Mouse (Mus musculus): ENCODE results near the gene Col25a1. TPM values are rescaled to one million over a fixed set of nuclear protein-coding genes. Genes with fewer than 3 reads are reported as not detected.

Col25a1 gene
- polyA plus RNA-seq, 1 experiment: 0.06 TPM

GRCm38 (mm10) chr3:130614444-130614843 lies 483.1 kb downstream of the Col25a1 start:
- no peak for TF ChIP-seq CTCF (conservative IDR thresholded peaks at IDR 0.05; ENCODE audit: insufficient read depth, insufficient read length, low read depth, low read length)
- no peak for TF ChIP-seq POLR2A (IDR thresholded peaks at IDR 0.05; ENCODE audit: low read depth, low read length)
- no peak overlapping the region for H3K27ac ChIP-seq (ENCODE audit: insufficient read depth, low read depth, low read length)
- H3K4me3 ChIP-seq (ENCODE audit: insufficient read depth, low read depth, low read length): no peak overlapping the region
- H3K36me3 ChIP-seq (ENCODE audit: control insufficient read depth, insufficient read depth, low read length): no peaks in the 10 kb centered on the region
- H3K27me3 ChIP-seq (replicated peaks; ENCODE audit: control insufficient read depth, insufficient read depth, low read length): no peaks in the 10 kb centered on the region
- no peaks in the 10 kb centered on the region for H3K4me1 ChIP-seq (ENCODE audit: control insufficient read depth, insufficient read depth, low read length)
- no peak for DNase-seq
- WGBS: 87% methylated on average over 9 of the region's 9 CpGs

GRCm38 (mm10) chr3:130615625-130616024 lies 484.3 kb downstream of the Col25a1 start:
- DNase-seq: no peak
- Histone ChIP-seq H3K27ac (ENCODE audit: insufficient read depth, low read depth, low read length) (no peak overlapping the region), H3K4me3 (ENCODE audit: insufficient read depth, low read depth, low read length) (no peak overlapping the region), H3K36me3 (ENCODE audit: control insufficient read depth, insufficient read depth, low read length) (no peaks in the 10 kb centered on the region), H3K27me3 (replicated peaks; ENCODE audit: control insufficient read depth, insufficient read depth, low read length) (no peaks in the 10 kb centered on the region), H3K4me1 (ENCODE audit: control insufficient read depth, insufficient read depth, low read length) (no peaks in the 10 kb centered on the region)
- TF ChIP-seq POLR2A (IDR thresholded peaks at IDR 0.05; ENCODE audit: low read depth, low read length) (no peak), CTCF (conservative IDR thresholded peaks at IDR 0.05; ENCODE audit: insufficient read depth, insufficient read length, low read depth, low read length) (no peak)
- 49% methylated on average over 8 of the region's 8 CpGs for WGBS

- Histone ChIP-seq H3K4me3 (ENCODE audit: insufficient read depth, low read depth, low read length) (peak within 1 kb of the TSS; percentile 23; the same call in 1 of the 2 replicates), H3K36me3 (ENCODE audit: control insufficient read depth, insufficient read depth, low read length) (no peaks in the 10 kb centered on the region), H3K27me3 (replicated peaks; ENCODE audit: control insufficient read depth, insufficient read depth, low read length) (no peaks in the 10 kb centered on the region), H3K27ac (ENCODE audit: insufficient read depth, low read depth, low read length) (no peak within 1 kb of the TSS), H3K4me1 (ENCODE audit: control insufficient read depth, insufficient read depth, low read length) (no peaks in the 10 kb centered on the region)
- no peak for TF ChIP-seq POLR2A (IDR thresholded peaks at IDR 0.05; ENCODE audit: low read depth, low read length)
- no peak for TF ChIP-seq CTCF (conservative IDR thresholded peaks at IDR 0.05; ENCODE audit: insufficient read depth, insufficient read length, low read depth, low read length)
- 4% methylated on average over 10 of the region's 10 CpGs for WGBS
- peak; percentile 88 for DNase-seq
Measured at GRCm38 (mm10) chr3:130617439-130617898, 486.2 kb downstream of the Col25a1 start, which contains the start of gene Etnppl. Gene Etnppl (plus strand): TSS chr3:130617448.

DNA sequence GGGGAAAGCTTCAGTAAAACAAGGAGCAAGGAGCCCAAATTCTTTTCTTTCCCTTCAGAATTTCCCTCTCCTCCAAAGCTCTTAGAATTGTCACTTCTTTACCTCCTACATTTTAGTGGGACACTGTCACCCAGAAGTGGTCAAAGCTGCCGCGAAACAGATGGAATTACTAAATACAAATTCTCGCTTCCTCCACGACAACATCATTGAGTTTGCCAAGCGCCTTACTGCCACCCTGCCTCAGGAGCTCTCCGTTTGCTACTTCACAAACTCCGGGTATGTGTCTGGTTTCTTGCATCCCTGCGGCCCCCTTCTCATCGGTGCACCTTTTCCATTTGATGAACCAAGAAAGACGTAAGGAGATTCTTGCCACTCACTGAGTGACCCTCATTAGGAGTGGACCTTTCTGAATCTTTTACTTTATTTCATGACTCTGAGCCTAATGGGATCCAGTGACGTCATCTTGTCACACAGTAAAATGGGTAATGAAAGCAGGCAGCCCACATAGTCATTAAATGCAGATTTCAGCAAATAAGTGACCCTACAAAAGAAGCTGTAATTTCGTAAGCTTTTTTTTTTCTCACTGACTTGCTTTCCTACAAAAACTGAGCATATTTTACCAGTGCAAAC lies 489.3 kb downstream of the Col25a1 start:
- Histone ChIP-seq H3K36me3 (ENCODE audit: control insufficient read depth, insufficient read depth, low read length) (no peaks in the 10 kb centered on the region), H3K4me1 (ENCODE audit: control insufficient read depth, insufficient read depth, low read length) (no peaks in the 10 kb centered on the region), H3K27ac (ENCODE audit: insufficient read depth, low read depth, low read length) (no peak overlapping the region), H3K4me3 (ENCODE audit: insufficient read depth, low read depth, low read length) (no peak overlapping the region), H3K27me3 (replicated peaks; ENCODE audit: control insufficient read depth, insufficient read depth, low read length) (no peaks in the 10 kb centered on the region)
- WGBS: 75% methylated on average over 12 of the region's 12 CpGs
- TF ChIP-seq POLR2A (IDR thresholded peaks at IDR 0.05; ENCODE audit: low read depth, low read length) (no peak), CTCF (conservative IDR thresholded peaks at IDR 0.05; ENCODE audit: insufficient read depth, insufficient read length, low read depth, low read length) (no peak)
- no peak for DNase-seq

- WGBS: 95% methylated on average over 5 of the region's 5 CpGs
- Histone ChIP-seq H3K4me3 (ENCODE audit: insufficient read depth, low read depth, low read length) (no peak overlapping the region), H3K27me3 (replicated peaks; ENCODE audit: control insufficient read depth, insufficient read depth, low read length) (no peaks in the 10 kb centered on the region), H3K27ac (ENCODE audit: insufficient read depth, low read depth, low read length) (no peak overlapping the region), H3K4me1 (ENCODE audit: control insufficient read depth, insufficient read depth, low read length) (no peaks in the 10 kb centered on the region), H3K36me3 (ENCODE audit: control insufficient read depth, insufficient read depth, low read length) (no peaks in the 10 kb centered on the region)
- no peak for DNase-seq
- TF ChIP-seq CTCF (conservative IDR thresholded peaks at IDR 0.05; ENCODE audit: insufficient read depth, insufficient read length, low read depth, low read length) (no peak), POLR2A (IDR thresholded peaks at IDR 0.05; ENCODE audit: low read depth, low read length) (no peak)
Measured at GRCm38 (mm10) chr3:130628358-130628757, 497.1 kb downstream of the Col25a1 start.

GRCm38 (mm10) chr3:130633859-130634258 lies 502.6 kb downstream of the Col25a1 start:
- no peaks in the 10 kb centered on the region for H3K36me3 ChIP-seq (ENCODE audit: control insufficient read depth, insufficient read depth, low read length)
- TF ChIP-seq POLR2A (IDR thresholded peaks at IDR 0.05; ENCODE audit: low read depth, low read length): no peak
- no peak; the same call in 1 of the 2 replicates for TF ChIP-seq CTCF (conservative IDR thresholded peaks at IDR 0.05; ENCODE audit: insufficient read depth, insufficient read length, low read depth, low read length)
- H3K27me3 ChIP-seq (replicated peaks; ENCODE audit: control insufficient read depth, insufficient read depth, low read length): no peaks in the 10 kb centered on the region
- H3K4me1 ChIP-seq (ENCODE audit: control insufficient read depth, insufficient read depth, low read length): no peaks in the 10 kb centered on the region
- 48% methylated on average over 5 of the region's 5 CpGs for WGBS
- H3K27ac ChIP-seq (ENCODE audit: insufficient read depth, low read depth, low read length): no peak overlapping the region
- no peak overlapping the region for H3K4me3 ChIP-seq (ENCODE audit: insufficient read depth, low read depth, low read length)
- DNase-seq: no peak

- Histone ChIP-seq H3K27ac (ENCODE audit: insufficient read depth, low read depth, low read length) (no peak overlapping the region), H3K36me3 (ENCODE audit: control insufficient read depth, insufficient read depth, low read length) (no peaks in the 10 kb centered on the region), H3K27me3 (replicated peaks; ENCODE audit: control insufficient read depth, insufficient read depth, low read length) (no peaks in the 10 kb centered on the region), H3K4me3 (ENCODE audit: insufficient read depth, low read depth, low read length) (no peak overlapping the region), H3K4me1 (ENCODE audit: control insufficient read depth, insufficient read depth, low read length) (no peaks in the 10 kb centered on the region)
- no peak for TF ChIP-seq CTCF (conservative IDR thresholded peaks at IDR 0.05; ENCODE audit: insufficient read depth, insufficient read length, low read depth, low read length)
- TF ChIP-seq POLR2A (IDR thresholded peaks at IDR 0.05; ENCODE audit: low read depth, low read length): no peak
- no peak for DNase-seq
- WGBS: 81% methylated on average over 11 of the region's 11 CpGs
Measured at GRCm38 (mm10) chr3:130646110-130646810, 515.0 kb downstream of the Col25a1 start.

Other genes starting within 250 kb of the Col25a1 start
- 43.1 and 48.8 TPM in 2 replicates for gene Casp6, start 230.1 kb upstream of the Col25a1 start, polyA plus RNA-seq (2012; rRNA removed)
- gene Mcub, start 161.3 kb upstream of the Col25a1 start, polyA plus RNA-seq (2012; rRNA removed): 1.7 and 3.1 TPM in 2 replicates
- 38.1 and 38.7 TPM in 2 replicates for gene Sec24b, start 69.9 kb upstream of the Col25a1 start, polyA plus RNA-seq (2012; rRNA removed)